Mouse (Mus musculus): ENCODE measurements around the gene Tipin. TPM values are rescaled to one million over a fixed set of nuclear protein-coding genes. Genes with fewer than 3 reads are reported as not detected.

The Tipin gene
- polyA plus RNA-seq, 1 experiment: 80.0 TPM

DNA sequence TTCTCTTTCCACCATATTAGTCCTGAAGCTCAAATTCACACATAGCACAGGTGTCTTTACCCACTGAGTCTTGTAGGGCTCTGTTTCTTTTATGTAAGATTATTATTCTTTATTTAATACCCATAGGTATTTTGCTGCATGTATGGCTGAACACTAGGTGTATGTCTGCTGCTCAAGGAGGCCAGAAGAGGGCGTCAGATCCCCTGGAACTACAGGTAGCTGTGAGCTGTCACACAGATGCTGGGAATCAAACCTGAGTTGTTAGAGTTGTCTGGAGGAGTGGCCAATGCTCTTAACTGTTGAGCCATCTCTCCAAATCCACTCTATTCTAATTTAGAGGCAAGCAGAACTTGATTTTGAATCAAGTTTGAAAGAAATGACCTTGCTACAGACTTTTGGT, 30.7 kb downstream of the Tipin start:
- H3K79me2 ChIP-seq (ENCODE audit: control insufficient read depth, insufficient read depth): no peaks in the 10 kb centered on the region
- no peak overlapping the region for H3K4me3 ChIP-seq (ENCODE audit: insufficient read depth, poor library complexity, severe bottlenecking)
- TF ChIP-seq MYOD1 (IDR thresholded peaks at IDR 0.05; ENCODE audit: control insufficient read depth, insufficient read length, low read depth): no peak
- no peak for TF ChIP-seq USF1 (IDR thresholded peaks at IDR 0.05; ENCODE audit: low read depth)
- TF ChIP-seq MYOG (IDR thresholded peaks at IDR 0.05; ENCODE audit: control insufficient read depth, extremely low read depth, insufficient read length): no peak
- no peak for TF ChIP-seq FOSL1 (IDR thresholded peaks at IDR 0.05; ENCODE audit: insufficient read depth, low read length, poor library complexity, severe bottlenecking)
- no peak for TF ChIP-seq CTCF (IDR thresholded peaks at IDR 0.05; ENCODE audit: control insufficient read depth, insufficient read depth, insufficient read length)
- no peak for TF ChIP-seq CEBPB (IDR thresholded peaks at IDR 0.05; ENCODE audit: low read depth)
- TF ChIP-seq MAX (IDR thresholded peaks at IDR 0.05): no peak
- no peaks in the 10 kb centered on the region for H3K79me3 ChIP-seq (ENCODE audit: low read depth)
- no peak overlapping the region for H3ac ChIP-seq (ENCODE audit: control insufficient read depth, insufficient read length, low read depth)
- H3K27me3 ChIP-seq (ENCODE audit: control insufficient read depth, insufficient read depth, insufficient read length): no peaks in the 10 kb centered on the region
- peaks cover 1% of the 10 kb centered on the region for H3K36me3 ChIP-seq (ENCODE audit: control insufficient read depth, insufficient read depth)

DNA sequence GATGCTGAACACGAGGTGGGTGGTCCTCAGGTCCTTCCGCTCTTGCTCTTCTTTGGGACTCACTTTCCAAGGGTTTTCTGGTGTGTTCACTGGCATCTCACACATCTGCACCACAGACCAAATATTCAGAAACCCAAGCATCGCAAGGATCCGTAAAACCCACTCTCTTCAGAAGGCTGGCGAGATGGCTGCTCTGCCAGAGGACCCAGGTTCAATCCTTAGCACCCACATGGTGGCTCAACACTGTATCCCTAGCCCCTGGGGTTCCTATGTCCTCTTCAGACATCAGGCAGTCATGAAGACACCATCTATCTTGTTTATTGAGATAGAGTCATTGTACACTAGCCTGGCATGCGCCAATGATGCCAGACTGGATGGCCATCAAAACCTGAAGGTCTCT, 33.3 kb downstream of the Tipin start:
- Histone ChIP-seq H3K27me3 (ENCODE audit: control insufficient read depth, insufficient read depth, insufficient read length) (no peaks in the 10 kb centered on the region), H3K36me3 (ENCODE audit: control insufficient read depth, insufficient read depth) (peaks cover 7% of the 10 kb centered on the region), H3K79me2 (ENCODE audit: control insufficient read depth, insufficient read depth) (no peaks in the 10 kb centered on the region), H3ac (ENCODE audit: control insufficient read depth, insufficient read length, low read depth) (no peak overlapping the region), H3K79me3 (ENCODE audit: low read depth) (no peaks in the 10 kb centered on the region), H3K4me3 (ENCODE audit: insufficient read depth, poor library complexity, severe bottlenecking) (no peak overlapping the region)
- no peak for TF ChIP-seq CEBPB (IDR thresholded peaks at IDR 0.05; ENCODE audit: low read depth)
- TF ChIP-seq CTCF (IDR thresholded peaks at IDR 0.05; ENCODE audit: control insufficient read depth, insufficient read depth, insufficient read length): no peak
- TF ChIP-seq FOSL1 (IDR thresholded peaks at IDR 0.05; ENCODE audit: insufficient read depth, low read length, poor library complexity, severe bottlenecking): no peak
- TF ChIP-seq USF1 (IDR thresholded peaks at IDR 0.05; ENCODE audit: low read depth): no peak
- no peak for TF ChIP-seq MYOD1 (IDR thresholded peaks at IDR 0.05; ENCODE audit: control insufficient read depth, insufficient read length, low read depth)
- TF ChIP-seq MYOG (IDR thresholded peaks at IDR 0.05; ENCODE audit: control insufficient read depth, extremely low read depth, insufficient read length): no peak
- TF ChIP-seq MAX (IDR thresholded peaks at IDR 0.05): no peak

DNA sequence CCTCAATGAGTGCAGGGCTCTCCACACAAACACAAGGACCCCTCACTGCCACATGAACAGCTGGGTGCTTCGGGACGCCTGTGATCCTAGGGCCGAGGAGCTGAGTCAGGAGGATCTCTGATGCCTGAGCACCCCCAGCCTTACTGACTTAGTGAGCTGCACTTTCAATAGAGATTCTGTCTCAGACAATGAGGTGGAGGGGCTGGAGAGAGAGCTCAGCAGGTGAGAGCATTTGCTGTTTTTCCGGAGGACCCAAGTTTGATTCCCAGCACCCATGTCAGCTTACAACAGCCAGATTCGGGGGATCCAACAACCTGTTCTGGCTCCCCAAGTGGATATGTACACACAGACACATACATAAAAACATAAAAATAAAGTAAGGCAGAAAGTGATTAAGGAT, 35.6 kb downstream of the Tipin start:
- Histone ChIP-seq H3ac (ENCODE audit: control insufficient read depth, insufficient read length, low read depth) (no peak overlapping the region), H3K79me2 (ENCODE audit: control insufficient read depth, insufficient read depth) (no peaks in the 10 kb centered on the region), H3K36me3 (ENCODE audit: control insufficient read depth, insufficient read depth) (peaks cover 7% of the 10 kb centered on the region), H3K27me3 (ENCODE audit: control insufficient read depth, insufficient read depth, insufficient read length) (no peaks in the 10 kb centered on the region), H3K4me3 (ENCODE audit: insufficient read depth, poor library complexity, severe bottlenecking) (no peak overlapping the region), H3K79me3 (ENCODE audit: low read depth) (no peaks in the 10 kb centered on the region)
- no peak for TF ChIP-seq MYOG (IDR thresholded peaks at IDR 0.05; ENCODE audit: control insufficient read depth, extremely low read depth, insufficient read length)
- no peak for TF ChIP-seq MAX (IDR thresholded peaks at IDR 0.05)
- TF ChIP-seq FOSL1 (IDR thresholded peaks at IDR 0.05; ENCODE audit: insufficient read depth, low read length, poor library complexity, severe bottlenecking): no peak
- TF ChIP-seq USF1 (IDR thresholded peaks at IDR 0.05; ENCODE audit: low read depth): no peak
- TF ChIP-seq CEBPB (IDR thresholded peaks at IDR 0.05; ENCODE audit: low read depth): no peak
- TF ChIP-seq MYOD1 (IDR thresholded peaks at IDR 0.05; ENCODE audit: control insufficient read depth, insufficient read length, low read depth): no peak
- TF ChIP-seq CTCF (IDR thresholded peaks at IDR 0.05; ENCODE audit: control insufficient read depth, insufficient read depth, insufficient read length): no peak

DNA sequence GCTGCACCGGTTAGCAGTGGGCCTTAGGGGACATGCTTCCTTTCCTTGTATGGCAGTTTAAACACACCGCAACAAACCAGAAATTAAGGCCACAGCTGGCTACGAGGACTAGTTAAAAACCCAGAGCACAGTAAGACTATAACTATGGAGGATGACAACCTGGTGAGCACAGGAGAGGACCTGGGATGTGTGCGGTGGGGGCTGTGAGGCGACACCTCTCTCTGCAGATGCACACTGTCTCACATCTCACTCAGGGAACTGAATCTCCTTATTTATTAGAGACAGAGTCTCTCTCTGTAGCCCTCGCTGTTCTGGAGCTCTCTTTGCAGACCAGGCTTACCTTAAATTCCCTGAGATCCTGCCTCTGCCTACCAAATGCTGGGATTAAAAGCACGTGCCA, 42.6 kb downstream of the Tipin start:
- Histone ChIP-seq H3K27me3 (ENCODE audit: control insufficient read depth, insufficient read depth, insufficient read length) (no peaks in the 10 kb centered on the region), H3K4me3 (ENCODE audit: insufficient read depth, poor library complexity, severe bottlenecking) (no peak overlapping the region), H3K79me2 (ENCODE audit: control insufficient read depth, insufficient read depth) (no peaks in the 10 kb centered on the region), H3K79me3 (ENCODE audit: low read depth) (no peaks in the 10 kb centered on the region), H3K36me3 (ENCODE audit: control insufficient read depth, insufficient read depth) (peaks cover 6% of the 10 kb centered on the region), H3ac (ENCODE audit: control insufficient read depth, insufficient read length, low read depth) (no peak overlapping the region)
- TF ChIP-seq CTCF (IDR thresholded peaks at IDR 0.05; ENCODE audit: control insufficient read depth, insufficient read depth, insufficient read length) (no peak), FOSL1 (IDR thresholded peaks at IDR 0.05; ENCODE audit: insufficient read depth, low read length, poor library complexity, severe bottlenecking) (no peak), MAX (IDR thresholded peaks at IDR 0.05) (no peak), USF1 (IDR thresholded peaks at IDR 0.05; ENCODE audit: low read depth) (no peak), MYOG (IDR thresholded peaks at IDR 0.05; ENCODE audit: control insufficient read depth, extremely low read depth, insufficient read length) (no peak), MYOD1 (IDR thresholded peaks at IDR 0.05; ENCODE audit: control insufficient read depth, insufficient read length, low read depth) (no peak), CEBPB (IDR thresholded peaks at IDR 0.05; ENCODE audit: low read depth) (no peak)

DNA sequence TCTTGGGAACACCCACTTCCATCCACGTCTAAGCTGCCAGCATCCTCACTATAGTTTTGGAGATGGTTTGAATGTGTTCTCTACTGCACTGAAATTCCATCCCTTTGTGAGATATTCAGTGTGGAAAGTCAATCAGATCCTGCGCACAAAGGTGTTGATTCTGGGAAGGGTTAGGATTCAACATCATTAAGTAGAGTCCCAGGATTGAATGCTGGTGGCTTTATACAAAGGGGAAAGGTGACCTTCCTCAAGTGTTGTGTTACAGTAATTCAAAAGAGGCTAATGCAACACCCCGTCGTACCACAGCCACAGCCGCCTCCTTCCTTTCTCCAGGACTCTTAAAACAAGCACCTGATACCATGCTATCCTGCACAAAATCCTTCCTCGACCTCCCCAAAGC, 54.4 kb downstream of the Tipin start:
- H3K36me3 ChIP-seq (ENCODE audit: control insufficient read depth, insufficient read depth): no peaks in the 10 kb centered on the region
- no peak overlapping the region for H3ac ChIP-seq (ENCODE audit: control insufficient read depth, insufficient read length, low read depth)
- H3K27me3 ChIP-seq (ENCODE audit: control insufficient read depth, insufficient read depth, insufficient read length): no peaks in the 10 kb centered on the region
- no peaks in the 10 kb centered on the region for H3K79me3 ChIP-seq (ENCODE audit: low read depth)
- H3K79me2 ChIP-seq (ENCODE audit: control insufficient read depth, insufficient read depth): no peaks in the 10 kb centered on the region
- TF ChIP-seq FOSL1 (IDR thresholded peaks at IDR 0.05; ENCODE audit: insufficient read depth, low read length, poor library complexity, severe bottlenecking) (no peak), MAX (IDR thresholded peaks at IDR 0.05) (no peak), CTCF (IDR thresholded peaks at IDR 0.05; ENCODE audit: control insufficient read depth, insufficient read depth, insufficient read length) (no peak), MYOD1 (IDR thresholded peaks at IDR 0.05; ENCODE audit: control insufficient read depth, insufficient read length, low read depth) (no peak), MYOG (IDR thresholded peaks at IDR 0.05; ENCODE audit: control insufficient read depth, extremely low read depth, insufficient read length) (no peak), CEBPB (IDR thresholded peaks at IDR 0.05; ENCODE audit: low read depth) (no peak), USF1 (IDR thresholded peaks at IDR 0.05; ENCODE audit: low read depth) (no peak)
- no peak overlapping the region for H3K4me3 ChIP-seq (ENCODE audit: insufficient read depth, poor library complexity, severe bottlenecking)

DNA sequence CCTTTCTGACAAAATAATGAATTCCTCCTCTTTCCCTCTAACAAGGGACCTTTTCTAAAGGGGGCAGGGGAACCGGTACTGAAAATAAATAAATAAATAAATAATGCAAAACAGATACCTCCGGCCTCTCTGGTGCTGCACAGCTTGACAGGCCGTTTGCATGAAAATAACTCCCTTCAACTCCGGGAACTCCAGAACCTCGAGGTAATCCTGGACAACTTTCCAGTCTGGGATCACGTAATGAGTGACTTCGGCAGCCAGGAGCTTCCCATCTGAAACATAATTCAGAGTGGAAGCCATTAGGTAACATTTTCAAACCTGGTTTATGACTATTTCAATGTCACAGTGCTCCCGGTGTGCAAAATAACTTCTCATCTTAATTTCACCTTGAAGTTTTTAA, 58.0 kb downstream of the Tipin start:
- TF ChIP-seq FOSL1 (IDR thresholded peaks at IDR 0.05; ENCODE audit: insufficient read depth, low read length, poor library complexity, severe bottlenecking): no peak
- TF ChIP-seq MYOG (IDR thresholded peaks at IDR 0.05; ENCODE audit: control insufficient read depth, extremely low read depth, insufficient read length): no peak
- no peak for TF ChIP-seq CEBPB (IDR thresholded peaks at IDR 0.05; ENCODE audit: low read depth)
- TF ChIP-seq MAX (IDR thresholded peaks at IDR 0.05): no peak
- TF ChIP-seq USF1 (IDR thresholded peaks at IDR 0.05; ENCODE audit: low read depth): no peak
- TF ChIP-seq MYOD1 (IDR thresholded peaks at IDR 0.05; ENCODE audit: control insufficient read depth, insufficient read length, low read depth): no peak
- TF ChIP-seq CTCF (IDR thresholded peaks at IDR 0.05; ENCODE audit: control insufficient read depth, insufficient read depth, insufficient read length): no peak
- Histone ChIP-seq H3K79me2 (ENCODE audit: control insufficient read depth, insufficient read depth) (no peaks in the 10 kb centered on the region), H3K4me3 (ENCODE audit: insufficient read depth, poor library complexity, severe bottlenecking) (no peak overlapping the region), H3K27me3 (ENCODE audit: control insufficient read depth, insufficient read depth, insufficient read length) (no peaks in the 10 kb centered on the region), H3K36me3 (ENCODE audit: control insufficient read depth, insufficient read depth) (no peaks in the 10 kb centered on the region), H3ac (ENCODE audit: control insufficient read depth, insufficient read length, low read depth) (no peak overlapping the region), H3K79me3 (ENCODE audit: low read depth) (no peaks in the 10 kb centered on the region)
